Mouse (Mus musculus) myocyte (in vitro differentiated cells): Measurements from ENCODE around the gene Cenpa. TPM values are rescaled to one million over a fixed set of nuclear protein-coding genes. Genes with fewer than 3 reads are reported as not detected.
A peak's percentile ranks its signal among the peaks of the same experiment; 100 is the strongest.

Experiments used
- H3K27me3 ChIP-seq: one replicate; pipeline ENCODE4 v1.6.1; 2011; ENCODE audit not compliant: control insufficient read depth, insufficient read depth, insufficient read length
- H3K36me3 ChIP-seq: one replicate; pipeline ENCODE4 v1.6.1; 2011; ENCODE audit not compliant: control insufficient read depth, insufficient read depth
- H3K4me2 ChIP-seq: one replicate; pipeline ENCODE4 v1.6.1; 2011; ENCODE audit warnings: low read depth, control low read depth
- H3K4me3 ChIP-seq: one replicate; pipeline ENCODE4 v1.5.1; 2011; ENCODE audit warnings: mild to moderate bottlenecking, control low read depth, moderate library complexity
- H3K79me2 ChIP-seq: one replicate; pipeline ENCODE4 v1.6.1; 2011; ENCODE audit not compliant: control insufficient read depth, insufficient read depth
- H3ac ChIP-seq: one replicate; pipeline ENCODE4 v1.6.1; 2011; ENCODE audit not compliant: control insufficient read depth, insufficient read length
- CEBPB ChIP-seq: IDR thresholded peaks from 2 replicates; pipeline ENCODE4 v1.6.1; 2011; ENCODE audit warnings: mild to moderate bottlenecking, moderate library complexity; ENCODE audit not compliant: poor library complexity, insufficient read depth, severe bottlenecking
- E2F4 ChIP-seq: IDR thresholded peaks from one replicate; pipeline ENCODE4 v1.6.1; 2011; ENCODE audit warnings: mild to moderate bottlenecking, control low read depth, moderate library complexity; ENCODE audit not compliant: insufficient read depth
- MAX ChIP-seq: IDR thresholded peaks from one replicate; pipeline ENCODE4 v1.6.1; 2011; ENCODE audit warnings: low read depth, mild to moderate bottlenecking, control low read depth
- MYOD1 ChIP-seq, 3 experiments: IDR thresholded peaks; one replicate each; pipeline ENCODE4 v1.6.1; 2011; ENCODE audit warnings: control low read depth in 2 of 3, low read depth in 2 of 3, mild to moderate bottlenecking in 2 of 3, moderate library complexity in 1 of 3; ENCODE audit not compliant: insufficient read length in 2 of 3, control insufficient read depth in 1 of 3
- MYOG ChIP-seq, 3 experiments: IDR thresholded peaks; one replicate each; pipeline ENCODE4 v1.6.1; 2011; ENCODE audit warnings: control low read depth in 2 of 3, low read depth in 2 of 3, mild to moderate bottlenecking in 2 of 3; ENCODE audit not compliant: insufficient read length in 2 of 3, control insufficient read depth in 1 of 3, insufficient read depth in 1 of 3
- POLR2A ChIP-seq: IDR thresholded peaks from one replicate; pipeline ENCODE4 v1.6.1; 2011; ENCODE audit warnings: low read depth, mild to moderate bottlenecking, control low read depth, moderate library complexity; ENCODE audit not compliant: insufficient read length
- POLR2AphosphoS2 ChIP-seq: IDR thresholded peaks from one replicate; pipeline ENCODE4 v1.6.1; 2011; ENCODE audit warnings: low read depth, control low read depth; ENCODE audit not compliant: insufficient read length
- REST ChIP-seq: IDR thresholded peaks from one replicate; pipeline ENCODE4 v1.6.1; 2011; ENCODE audit warnings: mild to moderate bottlenecking, control low read depth, moderate library complexity; ENCODE audit not compliant: insufficient read depth, insufficient read length
- SRF ChIP-seq: IDR thresholded peaks from one replicate; pipeline ENCODE4 v1.6.1; 2011; ENCODE audit warnings: low read depth; ENCODE audit not compliant: control insufficient read depth, insufficient read length
- TCF12 ChIP-seq: IDR thresholded peaks from one replicate; pipeline ENCODE4 v1.6.1; 2011; ENCODE audit warnings: mild to moderate bottlenecking, control low read depth; ENCODE audit not compliant: poor library complexity, insufficient read depth, severe bottlenecking
- TCF3 ChIP-seq: IDR thresholded peaks from one replicate; pipeline ENCODE4 v1.6.1; 2011; ENCODE audit warnings: low read depth, control low read depth; ENCODE audit not compliant: insufficient read length
- USF1 ChIP-seq: IDR thresholded peaks from one replicate; pipeline ENCODE4 v1.6.1; 2011; ENCODE audit warnings: low read depth, mild to moderate bottlenecking, control low read depth, moderate library complexity
- polyA plus RNA-seq: library from polyadenylated mRNA; unstranded; fragments of >200 nt; fragmentation: generic; extraction: Trizol; gene quantifications from one replicate; pipeline ENCODE4 v1.2.1, GENCODE M21; 2012; ENCODE audit warnings: missing spikeins

The Cenpa gene
- polyA plus RNA-seq, 1 experiment, result 65.3 TPM

DNA sequence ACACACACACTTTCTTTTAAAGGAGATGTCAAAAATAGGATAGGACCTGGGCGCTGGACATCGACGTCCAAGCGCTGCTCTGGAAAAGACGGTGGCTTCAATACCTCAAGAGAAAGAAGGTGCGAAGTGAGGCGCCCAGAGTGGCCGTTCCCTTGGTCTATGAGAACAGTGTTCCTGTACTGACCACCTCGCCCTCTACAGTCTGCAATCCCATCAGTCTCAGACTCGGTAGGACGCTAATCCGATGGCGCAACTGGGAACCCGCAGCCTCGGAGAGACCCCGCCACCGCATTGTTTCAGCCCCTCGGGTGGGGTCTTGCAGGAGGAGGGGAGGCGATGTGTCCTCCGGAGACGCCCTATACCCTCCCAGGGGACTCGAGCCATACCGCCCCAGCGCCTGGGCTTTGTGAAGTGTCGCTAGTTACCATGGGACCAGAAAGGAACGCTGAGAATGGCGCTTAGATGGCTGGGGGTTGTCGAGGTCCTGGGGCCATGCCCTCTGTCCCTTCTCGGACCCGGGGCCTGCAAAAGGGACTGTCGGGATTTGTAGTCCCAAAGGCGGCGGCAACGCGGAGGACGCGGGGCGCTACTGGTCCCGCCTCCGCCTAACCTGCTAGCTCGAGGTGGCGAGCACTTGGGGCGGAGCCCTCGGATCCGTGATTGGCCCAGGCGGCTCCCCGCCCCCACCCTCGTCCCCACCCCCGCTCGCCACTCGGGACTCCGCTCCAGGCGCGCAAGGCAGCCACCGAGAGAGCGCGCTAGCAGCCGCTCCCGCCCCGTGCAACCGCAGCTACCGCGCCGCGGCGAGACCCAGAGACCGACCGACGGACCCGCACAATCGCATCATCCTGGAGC is 44.8 kb downstream of the Cenpa start, which contains the start of gene Dpysl5:
Dpysl5 (plus strand) TSS at position 418 of the 855 bp plus-strand sequence.
- Histone ChIP-seq H3K79me2 (no peaks in the 10 kb centered on the region), H3ac (no peak within 1 kb of the TSS), H3K36me3 (no peaks in the 10 kb centered on the region), H3K27me3 (peaks cover 59% of the 10 kb centered on the region), H3K4me3 (no peak within 1 kb of the TSS), H3K4me2 (peak within 1 kb of the TSS; percentile 36)
- TF ChIP-seq REST (no peak), POLR2AphosphoS2 (no peak), TCF3 (no peak), MYOG (IDR thresholded peaks at IDR 0.05; ENCODE audit: control insufficient read depth in 1 of 3, insufficient read depth in 1 of 3, insufficient read length in 2 of 3, low read depth in 2 of 3) (no peak), SRF (no peak), E2F4 (no peak), USF1 (no peak), POLR2A (no peak), CEBPB (no peak), TCF12 (no peak), MAX (no peak), MYOD1 (IDR thresholded peaks at IDR 0.05; ENCODE audit: control insufficient read depth in 1 of 3, insufficient read length in 2 of 3, low read depth in 2 of 3) (no peak)

DNA sequence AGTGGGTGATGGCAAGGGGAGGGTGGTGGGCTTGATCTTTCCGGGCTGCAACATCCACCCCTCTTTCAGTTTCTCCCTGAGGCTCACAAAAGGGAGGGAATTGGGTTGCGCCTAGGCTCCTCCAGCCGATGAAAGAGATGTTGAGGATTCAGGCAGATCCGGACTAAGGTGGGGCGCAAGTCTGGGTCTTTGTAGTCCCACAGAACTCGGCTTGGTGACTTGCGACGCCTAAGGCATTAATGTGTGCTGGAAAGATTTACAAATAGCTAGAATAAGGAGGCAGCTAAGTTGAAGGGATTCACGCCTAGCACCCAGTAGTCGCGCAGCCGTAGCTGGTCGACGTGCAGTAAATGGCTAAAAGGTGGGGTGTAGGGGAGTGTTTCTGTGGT is 45.4 kb downstream of the Cenpa start:
- H3ac ChIP-seq, result no peak overlapping the region
- H3K79me2 ChIP-seq, result no peaks in the 10 kb centered on the region
- peak overlapping the region; percentile 36 for H3K4me2 ChIP-seq
- TF ChIP-seq REST (no peak), POLR2AphosphoS2 (no peak), TCF3 (no peak), CEBPB (no peak), TCF12 (no peak), SRF (no peak), MYOG (IDR thresholded peaks at IDR 0.05; ENCODE audit: control insufficient read depth in 1 of 3, insufficient read depth in 1 of 3, insufficient read length in 2 of 3, low read depth in 2 of 3) (no peak)
- no peaks in the 10 kb centered on the region for H3K36me3 ChIP-seq
- H3K4me3 ChIP-seq, result no peak overlapping the region
- H3K27me3 ChIP-seq, result peaks cover 62% of the 10 kb centered on the region

DNA sequence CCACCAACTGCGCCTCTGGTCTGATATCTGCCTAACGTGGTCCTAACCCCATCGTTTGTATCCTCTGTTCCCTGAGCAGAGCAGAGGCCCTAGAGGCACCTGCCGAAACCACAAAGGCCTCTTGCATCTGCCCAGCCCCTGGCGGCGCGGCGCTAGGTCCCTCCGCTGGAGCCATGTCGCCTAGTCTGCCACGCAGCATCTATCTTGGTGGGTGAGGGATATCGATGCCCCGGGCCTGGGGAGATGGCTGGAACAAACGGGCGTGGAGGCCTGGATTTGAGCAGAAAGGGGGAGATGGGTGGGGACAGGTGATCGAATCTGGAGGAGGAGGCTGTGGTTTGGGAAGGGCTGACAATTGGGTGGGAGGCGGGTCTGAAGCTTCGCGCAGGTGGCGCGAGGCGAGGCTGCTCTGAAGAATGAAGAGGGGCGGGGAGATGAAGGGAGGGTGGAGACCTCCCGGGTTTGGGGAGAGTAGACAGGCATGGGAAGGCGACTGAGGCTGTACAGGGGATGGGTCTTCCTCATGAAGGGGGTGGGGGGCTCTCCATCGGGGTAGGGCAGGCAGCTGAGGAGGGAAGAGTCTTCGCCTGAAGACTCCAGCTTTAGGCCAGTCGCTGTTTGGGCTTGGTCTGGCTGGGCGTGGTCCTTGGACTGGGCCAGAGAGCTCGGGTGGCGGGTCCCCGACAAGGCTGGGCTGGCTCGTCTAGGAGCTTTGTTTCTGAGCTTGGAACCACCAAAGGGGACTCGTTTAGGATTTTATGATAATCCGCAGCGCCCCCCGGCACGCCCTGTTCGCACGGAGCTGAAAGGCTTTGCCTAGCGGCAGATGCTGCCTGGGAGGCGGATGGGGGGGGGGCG is 46.1 kb downstream of the Cenpa start:
- no peak overlapping the region for H3ac ChIP-seq
- no peaks in the 10 kb centered on the region for H3K36me3 ChIP-seq
- no peaks in the 10 kb centered on the region for H3K79me2 ChIP-seq
- peaks cover 65% of the 10 kb centered on the region for H3K27me3 ChIP-seq
- no peak for TF ChIP-seq TCF3
- no peak for TF ChIP-seq POLR2AphosphoS2
- no peak for TF ChIP-seq POLR2A
- no peak for TF ChIP-seq USF1
- TF ChIP-seq CEBPB, result no peak
- TF ChIP-seq MAX, result no peak
- TF ChIP-seq SRF, result no peak
- TF ChIP-seq TCF12, result no peak
- no peak for TF ChIP-seq REST
- no peak for TF ChIP-seq E2F4
- no peak for TF ChIP-seq MYOG (IDR thresholded peaks at IDR 0.05; ENCODE audit: control insufficient read depth in 1 of 3, insufficient read depth in 1 of 3, insufficient read length in 2 of 3, low read depth in 2 of 3)
- TF ChIP-seq MYOD1 (IDR thresholded peaks at IDR 0.05; ENCODE audit: control insufficient read depth in 1 of 3, insufficient read length in 2 of 3, low read depth in 2 of 3), result no peak
- no peak overlapping the region for H3K4me3 ChIP-seq
- no peak overlapping the region for H3K4me2 ChIP-seq

DNA sequence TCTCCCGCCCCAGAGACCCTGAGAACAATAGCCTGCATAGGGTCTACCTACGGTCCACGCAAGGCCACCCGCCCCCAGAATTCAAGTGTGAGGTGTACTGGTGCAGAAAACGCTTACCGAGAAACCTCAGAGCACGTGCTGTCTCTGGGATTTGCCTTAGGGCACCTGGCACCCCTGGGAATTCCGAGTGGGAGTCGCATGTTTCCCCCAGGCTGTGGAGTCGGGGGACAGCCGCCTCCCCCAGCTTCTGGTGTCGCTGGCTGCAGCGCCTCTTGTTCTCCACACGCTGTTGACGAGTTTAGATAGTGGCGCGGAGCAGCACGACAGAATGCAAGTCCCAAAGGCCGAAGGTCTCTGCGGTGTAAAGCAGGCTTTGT is 46.7 kb downstream of the Cenpa start:
- Histone ChIP-seq H3K36me3 (no peaks in the 10 kb centered on the region), H3K27me3 (peaks cover 71% of the 10 kb centered on the region), H3K79me2 (no peaks in the 10 kb centered on the region), H3K4me2 (no peak overlapping the region), H3K4me3 (no peak overlapping the region), H3ac (no peak overlapping the region)
- TF ChIP-seq POLR2AphosphoS2 (no peak), TCF12 (no peak), SRF (no peak), MAX (no peak), USF1 (no peak), TCF3 (no peak), E2F4 (no peak)
